Mouse (Mus musculus) midbrain, embryonic 11.5 days (tissue): ENCODE measurements around the gene Ptma. TPM values are rescaled to one million over a fixed set of nuclear protein-coding genes. Genes with fewer than 3 reads are reported as not detected.
A peak's percentile ranks its signal among the peaks of the same experiment; 100 is the strongest.

Source experiments
- ATAC-seq: fragments of 200-750 bp; cut with Nextera tagmentation; 2 replicates; pipeline ENCODE4 v1.8.0; 2017; ENCODE audit warnings: moderate TSS enrichment, moderate library complexity; ENCODE audit not compliant: low FRiP score
- DNase-seq: peaks from one replicate; pipeline ENCODE4 v3.0.0; 2015; ENCODE audit warnings: low spot score; ENCODE audit errors: missing footprints
- H3K27ac ChIP-seq: fragments of 300-500 bp; sonication (generic); 2 replicates; pipeline ENCODE4 v1.5.1; 2014; ENCODE audit warnings: low read depth, low read length
- H3K27me3 ChIP-seq: fragments of 300-500 bp; sonication (generic); 2 replicates; pipeline ENCODE4 v1.6.1; 2014; ENCODE audit warnings: mild to moderate bottlenecking, low read length, moderate library complexity, mixed read lengths; ENCODE audit not compliant: control insufficient read depth, insufficient read depth
- H3K36me3 ChIP-seq: fragments of 300-500 bp; sonication (generic); 2 replicates; pipeline ENCODE4 v1.6.1; 2014; ENCODE audit warnings: mild to moderate bottlenecking, low read length, moderate library complexity, mixed read lengths; ENCODE audit not compliant: control insufficient read depth, insufficient read depth
- H3K4me1 ChIP-seq: fragments of 300-500 bp; sonication (generic); 2 replicates; pipeline ENCODE4 v1.6.1; 2014; ENCODE audit warnings: low read length; ENCODE audit not compliant: control insufficient read depth, insufficient read depth
- H3K4me2 ChIP-seq: fragments of 300-500 bp; sonication (generic); 2 replicates; pipeline ENCODE4 v1.6.1; 2014; ENCODE audit warnings: mild to moderate bottlenecking, moderate library complexity
- H3K4me3 ChIP-seq: fragments of 300-500 bp; sonication (generic); 2 replicates; pipeline ENCODE4 v1.5.1; 2014; ENCODE audit warnings: low read depth, low read length
- H3K9ac ChIP-seq: fragments of 300-500 bp; sonication (generic); 2 replicates; pipeline ENCODE4 v1.6.1; 2014; ENCODE audit warnings: low read length
- H3K9me3 ChIP-seq: fragments of 300-500 bp; sonication (generic); 2 replicates; pipeline ENCODE4 v1.6.1; 2016; ENCODE audit warnings: low read length; ENCODE audit not compliant: control insufficient read depth
- WGBS: fragments of 180-500 bp; shearing (Covaris S2); extraction: QIAGEN DNeasy Blood & Tissue Kit; methylation state at CpG from one replicate; pipeline ENCODE4 v1.1.7; 2014; 5-methylcytosine and 5-hydroxymethylcytosine counted together
- polyA plus RNA-seq: library from polyadenylated mRNA; unstranded; fragments of >200 nt; fragmentation: Nextera tagmentation; extraction: Ambion mirVana; gene quantifications from 2 replicates; pipeline ENCODE4 v1.2.1, GENCODE M21; 2014

The Ptma gene
- polyA plus RNA-seq, result 3,090 and 3,352 TPM in 2 replicates

- peak within 1 kb of the TSS; percentile 100 for H3K9ac ChIP-seq
- no peaks in the 10 kb centered on the region for H3K9me3 ChIP-seq
- H3K27ac ChIP-seq, result peak within 1 kb of the TSS; percentile 97
- no peaks in the 10 kb centered on the region for H3K27me3 ChIP-seq
- under 1% methylated on average over 50 of the region's 63 CpGs for WGBS
- peaks cover 29% of the 10 kb centered on the region for H3K4me1 ChIP-seq
- DNase-seq, result peak; percentile 100
- H3K36me3 ChIP-seq, result peaks cover 14% of the 10 kb centered on the region
- peak within 1 kb of the TSS; percentile 92 for H3K4me3 ChIP-seq
- ATAC-seq, result peak; percentile 95
- peak within 1 kb of the TSS; percentile 98 for H3K4me2 ChIP-seq
These were observed at the start of gene Ptma for GRCm38 (mm10) chr1:86526116-86526788. Gene Ptma, plus strand, starts transcription at chr1:86526726.

- Histone ChIP-seq H3K9ac (no peak overlapping the region), H3K9me3 (no peaks in the 10 kb centered on the region), H3K27ac (no peak overlapping the region), H3K27me3 (no peaks in the 10 kb centered on the region), H3K4me1 (no peaks in the 10 kb centered on the region; the same call in 1 of the 2 replicates), H3K4me3 (no peak overlapping the region), H3K36me3 (no peaks in the 10 kb centered on the region), H3K4me2 (no peak overlapping the region)
- peak; percentile 61 for DNase-seq
- ATAC-seq, result no peak
- 91% methylated on average over 5 of the region's 5 CpGs for WGBS
These were observed 48.7 kb upstream of the Ptma start for GRCm38 (mm10) chr1:86477738-86478285.

- ATAC-seq, result no peak
- H3K27me3 ChIP-seq, result no peaks in the 10 kb centered on the region
- H3K4me2 ChIP-seq, result no peak overlapping the region
- no peaks in the 10 kb centered on the region for H3K9me3 ChIP-seq
- H3K36me3 ChIP-seq, result no peaks in the 10 kb centered on the region
- no peak overlapping the region for H3K4me3 ChIP-seq
- H3K9ac ChIP-seq, result no peak overlapping the region
- DNase-seq, result peak; percentile 73
- no peaks in the 10 kb centered on the region for H3K4me1 ChIP-seq
- H3K27ac ChIP-seq, result no peak overlapping the region
- 87% methylated on average over 8 of the region's 8 CpGs for WGBS
These were observed 47.3 kb upstream of the Ptma start for GRCm38 (mm10) chr1:86479099-86479825.

GRCm38 (mm10) chr1:86480288-86480687, 46.2 kb upstream of the Ptma start:
- Histone ChIP-seq H3K27me3 (no peaks in the 10 kb centered on the region), H3K36me3 (no peaks in the 10 kb centered on the region), H3K4me1 (no peaks in the 10 kb centered on the region), H3K9ac (no peak overlapping the region), H3K9me3 (no peaks in the 10 kb centered on the region), H3K4me2 (no peak overlapping the region), H3K4me3 (no peak overlapping the region), H3K27ac (no peak overlapping the region)
- no peak for ATAC-seq
- WGBS, result 94% methylated on average over 6 of the region's 6 CpGs
- peak; percentile 26 for DNase-seq

GRCm38 (mm10) chr1:86480735-86481447, 45.6 kb upstream of the Ptma start:
- Histone ChIP-seq H3K9ac (no peak overlapping the region), H3K36me3 (no peaks in the 10 kb centered on the region), H3K4me1 (no peaks in the 10 kb centered on the region), H3K4me3 (no peak overlapping the region), H3K27ac (no peak overlapping the region), H3K4me2 (no peak overlapping the region), H3K9me3 (no peaks in the 10 kb centered on the region), H3K27me3 (no peaks in the 10 kb centered on the region)
- DNase-seq (peak; percentile 69), ATAC-seq (no peak)
- WGBS, result 89% methylated on average over 8 of the region's 8 CpGs

GRCm38 (mm10) chr1:86481468-86481867, 45.1 kb upstream of the Ptma start:
- 70% methylated on average over 7 of the region's 7 CpGs for WGBS
- no peaks in the 10 kb centered on the region for H3K36me3 ChIP-seq
- H3K4me1 ChIP-seq, result no peaks in the 10 kb centered on the region
- no peaks in the 10 kb centered on the region for H3K27me3 ChIP-seq
- no peaks in the 10 kb centered on the region for H3K9me3 ChIP-seq
- no peak overlapping the region for H3K27ac ChIP-seq
- DNase-seq (peak; percentile 78), ATAC-seq (no peak)
- no peak overlapping the region for H3K4me2 ChIP-seq
- H3K9ac ChIP-seq, result no peak overlapping the region
- no peak overlapping the region for H3K4me3 ChIP-seq

- Histone ChIP-seq H3K4me1 (no peaks in the 10 kb centered on the region), H3K4me3 (no peak overlapping the region), H3K36me3 (no peaks in the 10 kb centered on the region), H3K4me2 (no peak overlapping the region), H3K27ac (no peak overlapping the region), H3K9me3 (no peaks in the 10 kb centered on the region), H3K27me3 (no peaks in the 10 kb centered on the region), H3K9ac (peak overlapping the region; percentile 29; the same call in 1 of the 2 replicates)
- DNase-seq (peak; percentile 51), ATAC-seq (no peak)
- WGBS, result 86% methylated on average over 11 of the region's 11 CpGs
These were observed 44.2 kb upstream of the Ptma start for GRCm38 (mm10) chr1:86482288-86482687.

GRCm38 (mm10) chr1:86482761-86483160, 43.8 kb upstream of the Ptma start:
- Histone ChIP-seq H3K9ac (peak overlapping the region; percentile 29; the same call in 1 of the 2 replicates), H3K27ac (no peak overlapping the region)
- no peak for DNase-seq

More at GRCm38 (mm10) chr1:86482761-86483160, 43.8 kb upstream of the Ptma start:
- Histone ChIP-seq H3K4me2 (no peak overlapping the region), H3K9me3 (no peaks in the 10 kb centered on the region), H3K4me3 (no peak overlapping the region), H3K27me3 (no peaks in the 10 kb centered on the region), H3K36me3 (no peaks in the 10 kb centered on the region), H3K4me1 (no peaks in the 10 kb centered on the region)
- WGBS, result 27% methylated on average over 1 of the region's 1 CpGs
- no peak for ATAC-seq
